In the genomic region with DNA sequence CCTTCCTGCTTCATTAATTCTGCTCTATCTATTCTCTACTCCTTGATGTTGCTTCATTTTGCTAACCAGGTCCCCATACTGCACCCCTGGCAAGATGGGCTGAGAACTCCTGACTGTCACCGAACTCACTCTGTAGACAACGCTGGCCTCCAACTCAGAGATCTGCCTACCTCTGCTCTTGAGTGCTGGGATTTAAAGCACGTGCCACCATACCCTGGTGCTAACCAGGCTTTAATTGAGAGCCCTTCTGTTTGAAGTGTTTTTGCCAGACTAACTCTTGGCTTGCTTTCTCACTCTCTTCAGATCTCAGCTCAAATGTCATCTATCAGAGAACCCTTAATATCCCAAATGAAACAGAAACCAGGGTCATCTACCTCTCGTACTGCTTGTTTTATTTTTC, we compare ENCODE assay signal across 18 mouse cellular contexts. TPM values are rescaled to one million over a fixed set of nuclear protein-coding genes. Genes with fewer than 3 reads are reported as not detected.
"Had no signal": no experiment of that assay in that cellular context is flagged by ENCODE, and none has a peak within 500 bp of the region (broad histone marks: within the 10 kb centered on the region; RNA-seq: fewer than 3 reads in every experiment).

No protein-coding gene starts in this region.

- H3K4me1 ChIP-seq: liver, embryonic 12.5 days; midbrain, embryonic 10.5 days; midbrain, embryonic 12.5 days; neural tube, embryonic 13.5 days; neural tube, embryonic 15.5 days had no signal

- H3K27me3 ChIP-seq: liver, embryonic 12.5 days; midbrain, embryonic 12.5 days; neural tube, embryonic 13.5 days; neural tube, embryonic 15.5 days had no signal

- DNase-seq: lung, embryonic 14.5 days; midbrain, embryonic 14.5 days; retina, postnatal 1 day; right cerebral cortex, adult 18-20 months; right cerebral cortex, postnatal 25 days; right cerebral cortex, postnatal 4 days; spleen, adult 18-20 months; thymus, adult 18-20 months; thymus, postnatal 14 days; thymus, postnatal 36 days had no signal

- H3K27ac ChIP-seq: liver, embryonic 12.5 days; liver, embryonic 14.5 days; midbrain, embryonic 10.5 days; midbrain, embryonic 12.5 days; neural tube, embryonic 13.5 days; neural tube, embryonic 15.5 days had no signal

- H3K4me3 ChIP-seq: liver, embryonic 12.5 days; midbrain, embryonic 10.5 days; midbrain, embryonic 12.5 days; myocyte; neural tube, embryonic 13.5 days; neural tube, embryonic 15.5 days had no signal

RNA-seq across cellular contexts. Expression of a gene that starts 39.0 kb away (rescaled TPM):
- total RNA-seq: megakaryocyte-erythroid progenitor cell, adult 5-6 weeks had no signal
